Mouse (Mus musculus) left cerebral cortex, adult 18-20 months (tissue): ENCODE measurements at regions not wholly inside any gene's neighbourhood (a gene's known extent, or its start where the extent isn't known, plus 50 kb on each side); places are given as distances from the start of the nearest gene placed in this dataset.
A peak's percentile ranks its signal among the peaks of the same experiment; 100 is the strongest.

ENCODE experiments used
- DNase-seq, 2 experiments: peaks; one replicate each; pipeline ENCODE4 v3.0.0; 2021 to 2022; ENCODE audit warnings: low spot score in 2 of 2, mixed read lengths in 1 of 2

- no peak for DNase-seq
Measured at GRCm38 (mm10) chr13:35079685-35080084, 52.8 kb upstream of the Eci2 start.

GRCm38 (mm10) chr13:35085386-35085785 is 58.5 kb upstream of the Eci2 start:
- DNase-seq: no peak

DNA sequence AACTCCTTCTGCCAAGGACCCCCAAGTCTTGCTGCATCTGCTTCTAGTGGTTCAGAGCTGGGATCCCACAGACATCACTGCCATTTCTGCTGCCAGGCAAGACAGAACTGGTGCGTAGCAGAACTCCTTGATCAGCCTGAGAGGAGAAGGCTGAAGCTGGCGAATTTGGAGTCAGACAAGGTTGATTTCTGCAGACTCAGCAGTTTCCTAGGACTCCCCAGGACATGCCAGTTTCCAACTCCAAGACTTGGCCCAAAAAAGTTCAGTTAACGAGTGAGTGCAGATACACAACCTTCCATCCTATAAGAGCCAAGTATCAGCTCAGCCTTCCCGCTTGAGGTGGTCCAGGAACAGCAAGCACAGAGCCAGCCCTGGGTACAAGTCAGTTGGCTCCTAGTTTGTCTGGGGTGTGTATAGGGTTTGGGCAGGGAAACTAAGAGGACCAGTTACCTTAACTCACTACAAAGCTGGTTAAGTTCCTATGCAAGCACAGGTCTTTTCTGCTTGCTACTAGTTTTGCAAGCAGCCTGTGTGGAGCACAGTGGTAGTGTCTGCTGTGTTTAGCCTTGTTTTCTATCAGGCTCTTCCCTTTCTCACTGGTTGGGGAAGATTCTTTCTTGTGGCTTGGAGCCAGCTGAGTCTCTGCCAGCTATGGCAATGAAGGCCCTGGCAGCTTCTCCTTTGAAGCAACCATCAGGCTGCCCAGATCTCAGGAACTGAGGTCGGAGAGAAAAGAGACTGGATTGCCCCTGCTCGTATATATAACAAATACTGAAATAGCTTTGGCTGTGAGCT is 60.5 kb upstream of the Eci2 start:
- peak; percentile 22 to 26 for DNase-seq

- no peak for DNase-seq
Measured at GRCm38 (mm10) chr13:35091155-35091554, 64.3 kb upstream of the Eci2 start.

- no peak for DNase-seq
Measured at GRCm38 (mm10) chr13:35119782-35120181, 92.9 kb upstream of the Eci2 start.

DNA sequence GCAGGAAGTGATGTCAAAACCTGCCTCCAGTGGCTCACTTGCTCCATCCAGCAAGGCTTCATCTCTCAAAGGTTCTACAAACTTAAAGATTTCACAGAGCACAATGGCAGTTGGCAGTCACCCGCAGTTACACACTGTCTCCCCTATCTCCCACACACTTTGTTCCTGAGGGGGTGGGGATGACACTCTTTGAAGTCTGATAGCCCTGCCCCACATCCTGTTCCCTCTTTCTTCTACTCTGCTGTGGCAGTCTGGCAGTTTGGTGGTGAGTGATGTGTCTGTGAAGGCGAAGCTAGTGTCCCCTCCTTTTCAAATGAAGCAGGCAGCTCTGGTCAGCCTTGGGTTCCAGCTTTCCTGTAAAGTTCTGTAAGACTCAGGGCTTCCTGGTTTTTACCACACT is 102.6 kb upstream of the Eci2 start:
- DNase-seq: peak in 1 of 2 experiments; percentile 4

- peak; percentile 51 to 59 for DNase-seq
Measured at GRCm38 (mm10) chr13:35131272-35132185, 104.6 kb upstream of the Eci2 start.

- DNase-seq: no peak
Measured at GRCm38 (mm10) chr13:35151629-35152028, 124.7 kb upstream of the Eci2 start.

DNA sequence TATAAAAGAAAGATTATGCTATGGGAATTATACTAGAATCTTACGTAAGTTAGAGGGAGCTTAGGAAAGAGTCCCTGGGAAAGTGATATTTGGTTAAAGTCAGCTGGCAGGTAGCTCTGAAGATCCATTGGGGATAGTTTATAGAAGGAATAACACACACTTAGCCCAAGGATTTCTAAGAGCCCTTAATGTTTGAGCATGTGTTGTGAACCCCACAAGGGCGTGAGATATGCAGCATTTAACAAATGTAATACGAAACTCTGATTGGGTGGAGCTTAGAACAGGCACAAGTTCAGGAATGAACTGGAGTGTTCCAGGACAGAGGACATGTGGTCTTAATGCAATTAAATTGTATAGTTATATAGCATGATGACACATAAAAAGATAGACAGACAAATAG is 132.6 kb upstream of the Eci2 start:
- DNase-seq: no peak

DNA sequence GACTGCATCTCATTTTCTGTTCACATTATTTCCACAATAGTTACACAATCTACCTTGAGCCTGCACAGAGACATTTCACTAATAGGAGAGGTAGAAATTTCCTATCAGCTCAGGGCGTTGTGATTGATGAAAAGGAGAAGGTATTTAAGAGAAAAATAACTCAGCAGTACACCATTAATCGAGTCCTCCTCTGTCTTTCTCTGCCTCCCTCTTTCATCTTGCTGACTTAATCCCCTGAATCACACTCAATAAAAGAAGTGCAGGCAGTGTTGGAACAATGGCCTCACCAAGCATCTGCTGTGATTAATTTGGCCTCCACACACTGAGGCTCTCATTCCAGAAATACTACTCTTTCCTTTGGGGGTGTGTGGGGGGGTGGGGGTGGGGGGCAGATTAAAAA is 133.9 kb upstream of the Eci2 start:
- no peak for DNase-seq

DNA sequence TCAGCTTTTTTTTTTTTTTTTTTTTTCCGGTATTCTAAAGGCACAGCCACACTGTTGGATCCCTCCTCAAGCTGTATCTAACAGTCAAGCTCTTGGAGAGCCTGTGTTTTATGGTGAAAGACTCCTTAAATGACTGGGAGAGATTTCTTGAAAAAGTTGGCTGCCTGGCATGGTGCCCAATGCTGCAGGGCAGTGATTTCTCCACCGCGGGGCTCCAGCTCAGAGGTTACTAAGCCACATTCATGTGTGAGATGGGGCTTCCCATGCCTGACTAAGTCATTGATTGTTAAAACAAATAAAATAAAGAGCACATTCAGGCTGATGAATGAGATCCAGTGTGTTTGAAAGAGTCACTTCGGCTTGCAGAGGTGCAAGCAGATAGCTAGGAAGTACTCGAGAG is 139.2 kb upstream of the Eci2 start:
- DNase-seq: no peak

DNA sequence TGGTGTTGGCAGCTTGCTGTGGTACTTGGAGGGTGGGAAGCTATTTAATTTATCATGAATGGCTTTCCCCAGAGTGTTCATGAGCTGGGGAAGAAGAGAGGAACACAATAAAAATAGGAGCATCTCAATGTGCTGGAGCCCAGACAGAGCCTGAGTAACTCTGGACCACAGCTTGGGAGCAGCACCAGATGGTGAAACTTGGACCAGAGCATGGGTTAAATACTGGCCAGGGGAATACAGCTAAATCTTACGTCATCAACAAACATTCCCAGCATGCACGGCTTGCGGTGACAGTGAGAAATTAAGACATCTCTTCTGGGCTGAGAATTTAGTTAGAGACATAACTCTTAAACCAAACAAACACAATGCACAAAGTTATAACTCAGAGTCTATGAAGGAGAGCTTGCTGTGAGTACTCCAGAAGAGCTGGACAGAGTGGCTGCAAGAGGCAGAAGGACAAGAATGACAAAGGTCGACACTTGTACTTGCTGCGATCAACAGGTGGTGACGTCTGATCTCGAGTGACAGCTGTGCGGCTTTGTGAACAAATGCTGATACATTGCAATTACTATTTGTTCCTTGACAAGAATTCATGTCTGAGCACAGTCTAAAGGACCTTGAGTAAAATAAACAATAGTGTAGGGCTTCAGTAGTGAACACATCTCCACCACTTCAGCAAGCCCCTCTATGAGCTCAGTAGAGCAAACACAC is 140.1 kb upstream of the Eci2 start:
- DNase-seq: no peak

DNA sequence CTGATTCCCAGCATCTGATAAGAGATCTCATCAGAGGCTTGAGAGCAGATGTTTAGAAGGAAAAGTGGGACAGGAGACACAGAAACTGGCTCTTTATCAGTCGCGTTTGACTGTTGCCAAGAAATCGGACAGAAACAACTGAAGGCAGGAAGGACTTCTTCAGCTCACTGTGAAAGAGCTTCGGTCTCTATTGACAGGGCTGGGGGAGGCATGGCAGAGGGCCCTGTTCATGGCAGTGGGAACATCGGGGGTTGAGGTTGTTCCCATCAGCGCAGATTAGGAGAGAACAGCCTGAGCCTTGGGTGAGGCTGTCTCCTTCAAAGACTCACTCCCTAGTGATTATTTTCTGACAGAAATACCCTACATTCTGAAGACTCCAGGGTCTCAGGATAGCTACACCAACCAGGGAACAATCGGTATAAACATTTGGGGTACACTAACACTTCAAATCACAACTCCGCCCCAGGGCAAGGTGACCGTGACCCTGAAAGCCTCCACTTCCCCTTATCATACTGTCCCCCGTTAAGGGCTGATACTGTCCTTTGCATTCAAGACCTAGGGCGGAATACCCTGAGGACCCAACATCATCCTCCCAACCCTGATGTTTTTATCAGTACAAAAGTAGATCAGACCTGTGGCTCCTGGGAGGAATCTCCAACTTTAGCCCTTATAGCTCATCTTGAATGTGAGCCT is 144.8 kb upstream of the Eci2 start:
- DNase-seq: no peak

DNA sequence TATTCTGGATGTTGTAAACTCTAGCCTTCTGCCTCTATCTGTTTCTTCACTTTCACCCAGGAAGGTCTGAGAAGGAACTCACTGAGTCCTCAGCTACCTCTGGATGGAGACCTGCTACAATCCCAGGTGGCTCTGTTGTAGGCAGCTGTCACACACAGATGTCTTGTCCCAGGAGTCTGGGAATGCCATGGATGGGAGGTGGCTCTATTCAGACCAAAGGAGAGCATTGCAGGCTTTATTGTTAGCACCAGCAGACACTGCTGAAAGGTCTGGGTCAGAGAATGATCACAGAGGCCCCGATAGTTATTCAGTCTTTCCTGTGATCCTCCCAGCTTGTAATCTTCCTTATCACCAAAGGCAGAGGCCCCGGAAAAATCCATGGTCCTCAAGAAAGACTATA is 146.6 kb upstream of the Eci2 start:
- DNase-seq: no peak

GRCm38 (mm10) chr13:35175587-35175986 is 148.7 kb upstream of the Eci2 start:
- DNase-seq: no peak

DNA sequence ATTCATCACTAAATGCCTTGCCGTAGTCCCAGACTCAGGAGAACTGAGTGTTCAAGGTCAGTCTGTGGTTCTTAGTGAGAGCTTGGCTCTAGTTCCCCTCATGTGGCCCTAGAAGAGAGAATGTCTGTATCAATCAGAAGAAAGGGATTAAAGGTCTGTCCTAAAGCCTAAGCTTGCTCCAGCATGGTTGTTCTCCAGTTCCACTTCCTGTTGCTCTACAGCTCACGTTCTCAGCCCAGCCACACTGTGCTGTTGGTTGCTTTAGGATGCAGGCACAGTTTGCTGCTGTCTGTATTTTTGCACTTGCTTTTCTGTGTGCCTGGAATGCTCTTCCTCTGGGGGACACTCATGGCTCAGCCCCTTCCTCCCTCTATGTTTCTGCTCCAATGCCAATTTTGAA is 150.4 kb upstream of the Eci2 start:
- no peak for DNase-seq

DNA sequence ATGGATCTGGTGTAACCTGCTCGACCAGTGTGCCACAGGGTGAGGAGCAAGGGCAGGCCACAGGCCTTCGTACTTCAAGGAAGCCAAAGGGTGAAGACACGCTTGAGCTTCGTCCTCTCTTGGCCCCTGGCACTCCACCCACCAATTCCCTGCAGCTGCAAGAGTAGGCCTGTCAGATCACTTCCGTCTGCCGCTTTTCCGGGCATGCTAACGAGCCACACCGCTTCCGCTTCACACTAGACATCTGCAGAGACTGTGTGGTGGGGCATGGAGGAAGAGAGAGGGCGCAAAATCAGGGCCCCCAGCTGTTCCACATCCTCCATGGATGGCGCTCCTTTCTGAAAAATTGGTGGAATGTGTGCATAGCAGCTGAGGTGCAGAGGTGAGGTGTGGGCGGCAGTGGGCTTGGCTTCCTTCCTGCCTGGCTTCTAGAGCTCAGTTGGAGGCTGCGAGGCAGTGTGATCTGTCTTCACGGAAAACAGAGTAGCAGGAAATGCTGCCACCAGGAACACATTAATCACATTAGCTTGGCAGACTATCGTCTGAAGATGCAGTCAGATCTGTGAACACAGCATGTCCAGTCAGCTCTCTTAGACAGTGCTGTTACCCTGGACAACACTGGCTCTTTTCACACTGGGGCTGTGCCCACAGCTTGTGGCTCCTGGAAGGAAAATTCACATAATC is 162.3 kb upstream of the Eci2 start:
- DNase-seq: peak; percentile 16 to 26

DNA sequence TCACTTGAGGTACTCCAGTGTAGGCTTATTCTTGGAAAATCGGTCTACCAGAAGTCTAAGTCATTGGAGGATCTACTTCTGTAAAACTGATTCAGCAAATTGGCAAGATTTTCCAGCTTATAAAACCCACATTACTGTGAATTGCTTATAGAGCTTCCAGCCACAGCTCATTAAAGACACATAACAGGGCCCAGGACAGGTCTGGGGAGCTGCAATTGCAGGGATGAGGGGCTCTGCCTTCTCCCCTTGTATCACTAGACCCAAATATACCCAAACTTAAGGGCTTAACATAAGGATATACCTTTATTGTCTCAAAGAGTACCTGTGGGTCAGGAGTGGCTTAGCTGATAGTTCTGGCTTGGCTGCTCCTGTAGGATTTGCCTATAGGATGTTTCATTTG is 175.2 kb upstream of the Eci2 start:
- no peak for DNase-seq

GRCm38 (mm10) chr13:35208319-35208718 is 181.4 kb upstream of the Eci2 start:
- DNase-seq: no peak

GRCm38 (mm10) chr13:35209551-35209950 is 182.7 kb upstream of the Eci2 start:
- no peak for DNase-seq

DNA sequence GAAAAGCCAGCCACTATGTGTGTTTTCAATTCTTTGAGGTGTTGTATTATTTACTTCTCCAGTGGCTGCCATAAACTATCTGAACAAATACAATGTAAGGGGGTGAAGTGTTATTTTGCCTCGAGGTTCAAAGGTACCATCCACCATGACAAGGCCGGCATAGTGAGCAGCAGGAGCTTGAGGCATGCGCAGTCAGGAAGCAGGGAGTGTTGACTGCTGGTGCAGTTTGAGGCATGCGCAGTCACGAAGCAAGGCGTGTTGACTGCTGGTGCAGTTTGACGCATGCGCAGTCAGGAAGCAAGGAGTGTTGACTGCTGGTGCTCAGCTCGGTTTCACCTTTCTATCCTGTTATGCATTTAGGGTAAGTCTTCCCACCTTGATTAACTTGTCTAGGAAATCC is 184.9 kb upstream of the Eci2 start:
- no peak for DNase-seq
